Mouse (Mus musculus) NIH3T3 (cell line): ENCODE measurements around the gene Ccdc15.

Experiments
- DNase-seq: peaks from one replicate; pipeline ENCODE4 v3.0.0-alpha.2; 2012; ENCODE audit warnings: low read depth

Gene Ccdc15

DNA sequence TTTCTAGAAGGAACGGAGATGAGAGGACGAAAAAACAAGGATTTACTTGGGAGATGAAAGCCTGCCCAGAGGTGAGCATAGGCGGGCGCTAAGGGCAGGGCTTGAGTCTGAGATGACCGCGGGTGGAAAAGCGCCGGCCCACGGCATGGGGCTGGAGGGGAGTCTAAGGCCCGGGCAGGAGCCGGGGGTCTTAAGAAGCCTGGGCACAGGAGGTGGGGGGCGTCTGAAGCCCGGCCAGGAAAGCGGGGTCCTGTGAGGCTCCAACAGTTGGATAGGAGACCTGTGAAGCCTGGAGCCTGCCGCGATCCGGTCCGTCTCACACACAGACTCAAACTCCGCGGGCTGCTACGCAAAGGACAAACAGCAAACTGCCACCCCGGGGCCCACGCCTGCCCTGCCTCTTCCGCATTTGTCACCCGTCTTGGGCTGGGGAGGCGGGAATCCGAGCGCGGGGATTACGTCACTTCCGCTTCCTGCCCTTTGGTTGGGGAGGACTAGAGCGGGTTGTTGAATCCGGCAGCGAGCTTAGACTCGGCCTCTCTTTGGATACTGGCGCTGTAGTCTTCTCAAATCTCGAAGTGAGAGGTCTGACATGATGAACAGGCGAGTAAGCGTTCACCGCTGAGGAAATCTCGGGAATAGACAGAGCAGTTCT, at the start of gene Ccdc15:
Gene Ccdc15, minus strand, starts transcription at position 445 of the 655 bp plus-strand sequence.
- DNase-seq = peak; percentile 97

DNA sequence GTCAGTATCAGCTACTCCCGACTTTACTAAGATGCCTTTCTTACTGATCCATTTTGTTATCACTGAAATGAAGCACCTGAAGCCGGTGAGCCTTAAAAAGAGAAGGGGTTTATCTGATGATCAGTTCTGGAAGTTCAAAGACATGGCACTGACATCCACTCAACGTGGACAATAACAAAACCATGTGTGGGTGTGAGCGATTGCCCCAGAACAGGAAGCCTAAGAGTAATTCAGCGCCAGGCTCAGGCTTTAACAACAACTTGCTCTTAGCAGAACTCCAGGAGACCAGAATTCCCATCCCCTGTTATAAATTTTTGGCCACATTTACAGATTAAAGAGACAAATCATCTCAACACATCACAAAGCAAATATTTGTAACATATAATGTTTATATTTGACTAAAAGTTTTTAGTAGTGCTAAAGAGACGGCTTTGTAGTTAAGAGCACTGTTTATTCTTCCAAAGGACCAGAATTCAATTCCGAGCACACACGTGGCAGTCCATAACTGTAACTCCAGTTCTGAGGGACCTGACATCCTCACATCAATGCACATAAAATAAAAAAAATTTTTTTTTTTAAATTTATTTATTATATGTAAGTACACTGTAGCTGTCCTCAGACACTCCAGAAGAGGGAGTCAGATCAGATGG, 45.4 kb upstream of the Ccdc15 start:
- no peak for DNase-seq

DNA sequence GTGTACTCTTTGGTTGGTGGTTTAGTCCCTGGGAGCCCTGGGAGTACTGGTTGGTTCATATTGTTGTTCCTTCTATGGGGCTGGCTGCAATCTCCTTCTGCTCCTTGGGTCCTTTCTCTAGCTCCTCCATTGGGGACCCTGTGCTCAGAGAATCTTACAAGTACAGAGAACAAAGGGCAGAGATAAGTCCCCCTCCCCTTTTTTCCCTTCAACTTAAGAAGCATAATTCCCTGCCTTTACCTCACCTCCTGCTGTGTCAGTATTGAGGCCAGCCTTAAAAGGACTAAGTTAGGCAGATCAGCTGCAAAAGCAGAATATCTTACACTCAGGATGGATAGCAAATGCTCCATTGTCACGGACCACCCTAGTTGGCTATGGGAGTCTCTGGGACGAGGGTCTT, 43.8 kb upstream of the Ccdc15 start:
- DNase-seq = no peak

DNA sequence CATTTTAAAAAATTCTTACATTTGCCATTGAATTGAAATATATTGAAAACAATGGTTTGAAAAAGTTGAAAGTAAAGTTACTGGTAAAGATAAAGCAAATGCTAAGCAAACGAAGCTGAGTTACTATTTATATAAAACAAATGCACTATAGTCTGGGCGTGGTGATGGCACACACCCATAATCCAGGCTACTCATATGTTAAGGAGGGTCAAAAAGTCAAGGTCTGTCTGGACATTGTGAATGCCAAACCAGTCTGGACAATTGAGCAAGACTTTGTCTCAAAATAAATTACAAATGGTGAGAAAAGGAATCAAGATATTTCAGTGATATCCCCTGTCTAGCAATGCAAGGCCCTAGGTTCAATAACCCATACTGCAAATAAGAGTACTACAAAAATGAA, 42.7 kb upstream of the Ccdc15 start:
- no peak for DNase-seq

DNA sequence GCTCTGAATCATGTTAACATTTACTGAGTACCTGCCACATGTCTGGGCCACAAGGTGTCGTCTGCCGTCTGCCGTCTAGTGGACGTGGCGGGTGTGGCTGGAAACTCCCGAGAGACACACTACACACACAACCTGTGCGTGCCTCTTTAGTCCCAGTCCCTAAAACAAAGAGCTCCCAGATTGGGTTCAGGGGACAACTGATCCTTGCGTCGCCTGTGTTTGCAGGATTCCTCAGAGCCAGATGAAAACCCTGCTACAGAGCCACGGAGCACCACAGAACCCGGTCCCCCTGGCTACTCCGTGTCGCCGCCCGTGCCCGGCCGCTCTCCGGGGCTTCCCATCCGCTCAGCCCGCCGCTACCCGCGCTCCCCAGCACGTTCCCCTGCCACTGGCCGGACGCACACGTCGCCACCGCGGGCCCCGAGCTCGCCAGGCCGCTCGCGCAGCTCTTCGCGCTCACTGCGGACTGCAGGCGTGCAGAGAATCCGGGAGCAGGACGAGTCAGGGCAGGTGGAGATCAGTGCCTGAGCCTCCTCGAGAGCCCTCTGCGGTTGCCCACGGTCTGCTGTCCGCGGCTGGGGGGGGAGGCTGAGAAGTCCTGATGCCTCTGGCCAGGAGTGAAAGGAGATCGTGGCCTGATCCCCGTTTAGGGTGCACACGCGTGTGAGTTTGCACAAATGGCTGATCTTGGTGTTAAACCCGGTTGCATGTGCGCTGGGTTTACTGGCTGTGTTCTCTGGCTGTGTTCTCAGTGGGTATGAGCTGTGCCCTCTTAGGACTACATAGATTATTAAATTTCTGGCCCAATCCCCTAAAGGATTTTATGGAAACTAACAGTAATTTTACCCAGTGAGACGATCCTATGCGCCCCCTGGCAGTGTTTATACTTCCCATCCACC, 36.3 kb upstream of the Ccdc15 start:
- DNase-seq = no peak

DNA sequence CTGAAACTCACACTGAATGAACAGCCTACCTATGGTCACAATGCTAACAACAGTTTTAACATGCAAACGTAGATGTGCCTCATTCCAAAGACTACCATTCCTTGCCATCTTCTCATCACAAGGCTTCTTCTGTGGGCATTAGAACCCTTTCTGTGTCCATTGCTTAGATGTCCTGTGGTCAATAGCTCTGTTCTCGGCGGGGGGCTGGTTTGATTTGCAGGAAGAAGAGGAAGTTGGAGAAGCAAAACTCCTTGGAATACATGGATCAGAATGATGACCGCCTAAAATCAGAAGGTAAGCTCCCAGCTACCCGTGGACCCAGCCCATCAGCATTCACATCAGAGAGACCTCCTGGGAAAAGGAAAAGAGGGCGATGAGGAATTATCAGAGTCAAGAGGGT, 34.9 kb upstream of the Ccdc15 start:
- DNase-seq = no peak

- no peak for DNase-seq
Measured at GRCm38 (mm10) chr9:37375718-37376117, 27.5 kb upstream of the Ccdc15 start.

- DNase-seq = no peak
Measured at GRCm38 (mm10) chr9:37371232-37371801, 23.1 kb upstream of the Ccdc15 start.

GRCm38 (mm10) chr9:37368860-37369259, 20.6 kb upstream of the Ccdc15 start:
- DNase-seq = no peak

DNA sequence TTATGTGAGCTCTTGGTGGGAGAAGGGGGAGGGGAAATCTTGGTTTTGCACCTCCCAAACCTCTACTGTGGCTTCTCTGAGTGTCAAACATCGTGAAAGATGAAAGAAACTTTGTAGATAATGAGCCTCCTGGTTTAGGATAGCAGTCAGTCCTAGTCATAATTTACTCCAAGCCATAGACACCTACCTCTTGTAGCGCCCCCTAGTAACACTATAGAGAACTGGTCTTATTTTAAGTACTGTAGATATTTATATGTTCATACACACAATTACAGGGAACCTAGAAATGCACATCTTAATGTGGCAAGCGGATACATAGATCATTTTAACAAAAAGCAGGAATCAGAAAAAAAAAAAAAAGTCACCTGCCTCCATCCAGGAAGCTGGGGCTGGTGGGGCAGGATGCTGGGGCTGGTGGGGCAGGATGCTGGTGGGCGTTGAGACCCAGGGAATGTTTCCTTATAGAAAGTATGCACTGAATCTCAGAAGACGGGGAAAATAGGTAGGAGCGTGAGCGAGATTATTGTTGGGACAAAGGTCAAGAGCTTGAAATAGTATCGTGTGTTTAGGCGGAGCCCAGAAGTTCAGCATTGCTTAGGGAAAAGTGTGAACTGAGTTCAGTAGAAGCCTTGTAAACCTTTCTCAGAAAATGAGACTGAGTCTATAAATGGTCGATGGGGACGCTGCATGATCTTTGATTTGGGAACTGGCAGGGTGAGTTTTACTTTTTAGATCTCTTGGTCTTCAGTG, 20.0 kb upstream of the Ccdc15 start:
- no peak for DNase-seq

- no peak for DNase-seq
Measured at GRCm38 (mm10) chr9:37367301-37368080, 19.3 kb upstream of the Ccdc15 start, which contains the start of gene Hepacam. TSS of gene Hepacam (plus strand) at chr9:37367351.

GRCm38 (mm10) chr9:37365706-37366105, 17.5 kb upstream of the Ccdc15 start:
- no peak for DNase-seq

DNA sequence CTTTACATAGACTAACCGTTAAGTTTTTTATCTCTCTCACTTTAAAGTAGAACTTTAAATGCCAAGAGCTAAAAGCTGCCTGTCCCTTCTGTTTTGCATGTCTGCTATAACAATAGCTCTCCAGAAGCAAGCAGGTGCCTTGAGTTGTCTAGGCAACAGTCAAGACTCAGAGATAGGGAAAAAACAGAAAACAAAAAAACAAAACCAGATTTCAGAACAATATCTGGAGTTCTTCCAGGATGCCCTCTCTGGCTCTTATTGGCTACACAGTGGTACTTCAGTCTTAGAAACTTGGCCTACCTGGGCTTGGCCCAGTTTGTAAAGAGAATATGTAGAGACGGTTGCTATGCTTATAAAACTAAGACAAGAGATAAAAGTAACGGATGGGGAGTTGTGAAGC, 16.2 kb upstream of the Ccdc15 start:
- no peak for DNase-seq

DNA sequence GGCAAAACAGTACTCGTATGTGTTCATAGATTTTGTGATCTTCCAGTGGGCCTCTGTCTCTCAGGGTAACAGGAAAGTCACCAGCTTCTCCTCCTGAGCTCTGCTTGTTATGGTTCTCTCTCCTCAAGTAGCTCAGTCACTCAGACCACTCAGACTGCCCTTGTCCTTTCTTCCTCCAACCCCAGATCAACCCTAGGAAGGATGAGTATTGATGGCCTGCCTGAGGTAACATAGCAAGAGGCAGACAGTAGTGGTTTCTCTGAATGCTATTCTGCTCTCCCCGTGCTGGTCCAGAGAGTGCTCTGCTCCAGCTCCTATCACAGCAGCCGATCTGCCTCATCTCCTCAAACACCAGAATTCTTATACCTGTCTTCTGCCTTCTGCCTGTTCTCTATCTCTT, 15.3 kb upstream of the Ccdc15 start:
- DNase-seq = no peak

DNA sequence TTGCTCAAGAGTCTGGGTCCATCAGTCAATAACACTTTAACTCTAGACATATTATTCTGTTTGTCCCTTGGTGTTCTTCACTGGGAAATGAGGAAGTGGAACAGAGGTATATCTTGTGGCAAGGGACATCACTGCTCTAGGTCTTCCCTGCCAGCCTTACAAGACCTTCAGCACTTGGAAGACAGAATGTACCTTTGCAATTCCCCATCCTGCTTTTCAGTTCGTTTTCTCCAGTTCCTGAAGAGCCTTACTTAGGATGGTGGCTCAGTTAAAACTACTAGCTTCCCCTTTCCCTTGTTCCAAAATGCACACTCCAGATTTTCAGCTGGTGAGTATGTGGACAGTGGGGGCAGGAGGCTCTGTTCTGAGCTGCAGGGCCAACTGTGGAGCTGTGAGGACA, 14.6 kb upstream of the Ccdc15 start:
- no peak for DNase-seq

- no peak for DNase-seq
Measured at GRCm38 (mm10) chr9:37362084-37362483, 13.9 kb upstream of the Ccdc15 start.

DNA sequence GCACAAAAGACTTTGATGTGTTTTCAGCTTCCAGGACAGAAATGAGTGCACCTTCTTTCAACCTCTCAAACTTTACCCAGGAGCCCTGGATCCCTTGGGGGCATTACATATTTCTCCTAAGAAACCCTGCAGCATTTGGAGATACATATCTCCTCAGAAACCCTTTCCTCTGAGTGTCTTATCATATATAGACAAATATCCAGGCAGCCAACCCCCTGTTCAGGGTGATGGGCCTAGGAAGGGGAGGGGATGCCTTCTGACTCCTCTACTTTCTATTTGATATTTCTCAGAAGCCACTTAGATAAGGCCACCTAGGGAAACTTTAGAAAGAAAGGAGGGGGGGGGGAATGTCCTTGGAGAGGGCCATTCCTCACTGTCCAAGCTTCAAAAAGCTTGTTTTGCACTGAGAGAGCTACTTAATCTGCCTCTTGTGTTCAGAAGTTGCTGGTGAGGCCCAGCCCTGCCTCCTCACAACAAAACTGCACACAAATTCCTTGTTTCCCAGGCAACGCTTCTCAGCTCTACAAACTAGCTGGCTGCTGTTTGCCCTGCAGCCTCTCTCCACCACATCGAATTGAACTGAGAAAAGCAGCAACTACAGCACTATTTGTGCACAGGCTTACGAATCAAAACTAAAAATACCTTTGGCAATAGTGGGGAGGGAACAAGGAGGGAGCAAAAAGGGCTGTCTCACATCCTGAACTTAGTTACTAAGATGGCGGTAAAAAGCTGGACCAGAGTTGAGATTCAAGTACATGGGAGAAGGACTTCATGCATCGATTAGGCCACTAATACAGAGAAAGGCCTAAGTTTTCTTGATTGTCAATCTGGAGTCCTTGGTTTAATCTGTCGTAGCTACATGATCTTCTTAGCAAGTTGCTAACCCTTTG, 11.3 kb upstream of the Ccdc15 start:
- peak; percentile 43 for DNase-seq

- DNase-seq = no peak
Measured at GRCm38 (mm10) chr9:37358713-37359330, 10.6 kb upstream of the Ccdc15 start.

DNA sequence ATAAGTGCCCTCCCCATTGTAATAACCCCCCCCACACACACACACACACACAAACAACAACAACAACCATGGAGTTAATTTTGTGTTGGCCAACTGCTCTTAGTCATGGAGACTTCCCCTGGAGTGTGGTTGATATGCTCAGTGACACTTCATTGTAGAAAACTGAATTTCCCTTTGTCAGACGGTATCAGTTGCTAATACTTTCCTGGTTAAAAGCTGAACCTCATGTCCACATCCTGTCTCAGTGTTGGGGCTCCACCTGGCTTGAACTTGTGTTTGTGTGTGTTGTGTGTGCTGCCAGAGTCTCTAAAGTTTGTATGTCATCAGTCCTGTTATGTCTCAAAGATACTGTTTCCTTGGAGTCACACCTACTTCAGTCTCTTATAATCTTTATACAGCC, 6.3 kb upstream of the Ccdc15 start:
- DNase-seq = no peak

DNA sequence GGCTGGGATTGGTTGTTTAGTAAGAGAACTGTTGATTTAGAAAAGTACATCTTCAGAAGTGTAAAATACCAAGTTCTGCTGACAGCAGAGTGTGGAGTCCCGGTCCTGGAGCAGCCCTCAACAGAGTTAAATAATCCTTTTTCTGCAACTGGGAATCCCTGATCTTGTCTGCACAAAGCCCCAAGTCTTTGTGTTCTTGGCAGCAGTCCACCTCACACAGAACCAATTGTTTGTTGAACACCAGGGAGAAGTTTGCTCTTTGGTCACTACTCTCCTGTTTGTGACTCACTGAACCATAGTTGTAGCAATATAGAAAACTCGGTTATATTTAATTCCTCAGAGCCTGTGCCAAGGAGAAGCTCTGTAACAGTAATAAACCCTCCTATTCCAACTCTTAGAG, 3.0 kb upstream of the Ccdc15 start:
- DNase-seq = no peak
